Mouse (Mus musculus) G1E (cell line): ENCODE measurements at regions not wholly inside any gene's neighbourhood (a gene's known extent, or its start where the extent isn't known, plus 50 kb on each side); places are given as distances from the start of the nearest gene placed in this dataset.

Experiments used
- CTCF ChIP-seq: IDR thresholded peaks from 2 replicates; pipeline ENCODE4 v1.5.1; 2012; ENCODE audit warnings: low read depth, low read length, inconsistent platforms, mixed read lengths
- POLR2AphosphoS5 ChIP-seq: IDR thresholded peaks from 2 replicates; pipeline ENCODE4 v1.6.1; 2012; ENCODE audit warnings: low read depth, low read length, inconsistent platforms; ENCODE audit not compliant: insufficient replicate concordance

GRCm38 (mm10) chr6:31695885-31696284, 132.1 kb upstream of the Podxl start:
- no peak for TF ChIP-seq POLR2AphosphoS5
- TF ChIP-seq CTCF, result no peak
